Mouse (Mus musculus) left cerebral cortex, adult 6 months (tissue): Measurements from ENCODE around the gene Scgb2b17. TPM values are rescaled to one million over a fixed set of nuclear protein-coding genes. Genes with fewer than 3 reads are reported as not detected.

Experiments
- long read RNA-seq, 2 experiments: library from polyadenylated mRNA; unstranded; transcript quantifications; one replicate each; pipeline ENCODE4 v2.0.0; 2019 to 2020
- polyA plus RNA-seq: library from polyadenylated mRNA; unstranded; fragments of <200 nt; fragmentation: Nextera tagmentation; gene quantifications from 2 replicates; pipeline ENCODE4 v1.2.3, GENCODE M21; 2021

The Scgb2b17 gene
- polyA plus RNA-seq, result not detected in 2 replicates
- long read RNA-seq, experiment 1, result 0 reads
- long read RNA-seq, experiment 2, result 0 reads

DNA sequence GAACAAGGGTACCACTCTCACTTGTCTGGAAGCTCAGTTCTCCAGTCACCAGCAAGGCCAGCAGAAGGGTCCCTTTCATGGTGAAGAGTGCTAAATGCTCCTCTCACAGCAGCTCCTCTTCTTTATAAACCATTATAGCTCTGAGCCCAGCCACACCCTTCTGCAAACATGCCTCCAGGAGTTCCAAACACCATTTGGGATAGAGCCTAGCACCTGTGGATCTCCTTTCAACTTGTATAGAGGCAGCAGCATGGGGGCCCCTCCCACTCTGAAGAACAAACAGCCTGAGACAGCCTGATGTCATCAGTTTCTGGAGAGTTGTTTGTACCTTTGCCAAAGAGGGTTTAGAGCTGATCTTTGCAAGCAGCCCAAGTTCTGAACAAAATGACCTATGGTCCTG, at the start of gene Scgb2b17:
Gene Scgb2b17, minus strand, starts transcription at position 101 of the 400 bp plus-strand sequence.

DNA sequence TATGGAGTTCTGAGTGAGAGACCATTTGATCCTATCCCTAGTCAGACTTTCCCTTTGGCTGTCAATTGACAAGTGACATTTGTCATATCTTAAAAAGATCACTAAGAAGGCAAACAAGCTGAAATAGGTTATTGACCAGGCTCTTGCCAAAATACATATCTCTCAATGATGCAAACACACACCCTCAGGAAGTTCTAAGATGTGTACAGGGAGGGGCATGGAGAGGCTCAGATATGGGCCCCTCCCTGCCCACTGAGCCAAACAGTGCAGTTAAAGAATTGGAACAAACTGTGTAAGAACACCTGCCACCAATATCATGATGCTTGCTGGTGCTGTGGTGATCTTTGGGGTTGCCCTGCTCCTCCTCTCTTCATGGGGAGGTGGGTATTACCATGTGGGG, 6.8 kb upstream of the Scgb2b17 start, which contains the start of gene Scgb1b17:
Gene Scgb1b17, plus strand, starts transcription at position 301 of the 400 bp plus-strand sequence.

Other genes with a start within 250 kb of the Scgb2b17 start
- not detected in 2 replicates for gene Scgb2b15, start 226.9 kb downstream of the Scgb2b17 start, polyA plus RNA-seq
- not detected in 2 replicates for gene Scgb1b15, start 220.0 kb downstream of the Scgb2b17 start, polyA plus RNA-seq
- not detected in 2 replicates for gene Scgb1b17, start 6.9 kb upstream of the Scgb2b17 start, polyA plus RNA-seq
- not detected in 2 replicates for gene Scgb2b18, start 117.3 kb upstream of the Scgb2b17 start, polyA plus RNA-seq
- gene Scgb1b18, start 129.0 kb upstream of the Scgb2b17 start, polyA plus RNA-seq, result not detected in 2 replicates
- gene Scgb2b19, start 223.8 kb upstream of the Scgb2b17 start, polyA plus RNA-seq, result not detected in 2 replicates
- not detected in 2 replicates for gene Scgb1b19, start 230.7 kb upstream of the Scgb2b17 start, polyA plus RNA-seq